Mouse (Mus musculus) c-Kit-negative CD71-positive TER-119-positive erythroid progenitor cells, embryonic 14.5 days (primary cell): Measurements from ENCODE around the gene Efcab10.

ENCODE experiments used
- DNase-seq: peaks from one replicate; pipeline ENCODE4 v3.0.0-alpha.2; 2013; ENCODE audit warnings: low read depth, low spot score

Gene Efcab10

DNA sequence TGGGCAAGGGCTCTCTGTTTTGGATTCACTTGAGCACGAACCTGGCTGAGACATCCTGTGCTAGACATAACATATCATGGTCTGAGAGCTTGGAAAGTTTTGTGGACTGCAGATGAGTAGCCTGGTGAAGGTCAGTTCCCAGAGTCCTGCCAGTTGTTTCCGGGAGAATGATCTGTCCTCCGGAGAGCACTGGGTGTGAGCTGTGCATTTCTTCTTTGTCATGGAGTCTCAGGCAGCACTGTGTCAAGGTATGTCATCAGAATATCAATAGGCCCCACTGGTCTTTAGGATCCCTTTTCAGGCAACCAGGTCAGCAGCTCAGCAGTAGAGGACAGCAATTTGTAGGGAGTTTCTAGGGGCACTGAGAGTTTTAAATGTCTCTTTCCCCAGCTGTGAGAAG, 32.6 kb downstream of the Efcab10 start:
- DNase-seq, result no peak

DNA sequence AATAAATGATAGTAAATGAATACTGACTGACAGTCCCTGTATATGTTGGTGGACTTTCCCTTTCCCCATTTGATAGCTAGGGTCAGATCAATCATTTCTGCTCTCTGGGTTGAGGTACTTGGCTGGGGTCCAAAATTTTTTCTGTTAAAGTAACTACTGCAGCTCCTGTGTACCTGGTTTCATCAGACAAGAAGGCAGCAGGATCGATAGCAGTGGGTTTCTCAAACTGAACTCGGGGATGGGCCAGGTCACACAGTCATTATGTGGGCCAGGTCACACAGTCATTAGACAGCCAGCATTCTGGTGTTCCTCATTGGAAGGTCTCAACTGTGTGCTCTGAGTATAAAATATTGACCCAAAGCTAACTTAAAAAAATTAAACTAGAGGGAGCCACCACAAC, 33.1 kb downstream of the Efcab10 start:
- no peak for DNase-seq

DNA sequence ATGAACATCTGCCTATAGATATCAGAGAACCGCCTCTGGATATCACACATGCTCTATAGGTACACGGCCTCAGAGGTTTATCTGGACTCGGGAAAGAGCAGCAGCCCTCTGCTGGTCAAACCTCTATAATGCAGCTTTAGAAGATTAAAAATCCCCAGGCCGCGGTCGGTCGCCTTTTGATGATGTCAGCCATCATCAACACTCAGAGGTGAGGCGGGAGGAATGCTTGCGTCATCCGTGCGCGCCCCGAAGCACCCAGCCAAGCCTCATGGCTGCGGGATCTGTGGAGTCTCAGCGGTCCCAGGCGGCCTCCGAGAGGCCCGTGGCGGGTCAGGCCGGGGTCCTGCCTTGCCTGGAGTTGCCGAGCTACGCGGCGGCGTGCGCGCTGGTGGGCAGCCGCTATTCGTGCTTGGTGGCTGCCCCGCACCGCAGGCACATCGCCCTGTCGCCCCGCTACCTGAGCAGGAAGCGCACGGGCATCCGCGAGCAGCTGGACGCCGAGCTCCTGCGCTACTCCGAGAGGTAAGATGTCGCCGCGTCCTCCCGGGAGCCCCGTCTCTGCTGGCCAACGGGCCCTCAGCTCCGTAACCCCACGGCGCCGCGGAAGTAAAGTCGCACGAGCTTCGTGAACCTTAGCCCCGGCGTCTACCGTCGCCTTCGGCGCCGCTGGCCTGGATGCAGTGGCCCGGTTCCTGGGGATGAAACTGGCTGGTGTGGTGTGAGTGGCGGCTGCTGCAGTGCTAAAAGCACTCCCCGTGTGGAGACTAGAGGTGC, 34.9 kb downstream of the Efcab10 start, which contains the start of gene Twistnb:
TSS of gene Twistnb (plus strand) at position 249 of the 774 bp plus-strand sequence.
- peak; percentile 98 for DNase-seq

DNA sequence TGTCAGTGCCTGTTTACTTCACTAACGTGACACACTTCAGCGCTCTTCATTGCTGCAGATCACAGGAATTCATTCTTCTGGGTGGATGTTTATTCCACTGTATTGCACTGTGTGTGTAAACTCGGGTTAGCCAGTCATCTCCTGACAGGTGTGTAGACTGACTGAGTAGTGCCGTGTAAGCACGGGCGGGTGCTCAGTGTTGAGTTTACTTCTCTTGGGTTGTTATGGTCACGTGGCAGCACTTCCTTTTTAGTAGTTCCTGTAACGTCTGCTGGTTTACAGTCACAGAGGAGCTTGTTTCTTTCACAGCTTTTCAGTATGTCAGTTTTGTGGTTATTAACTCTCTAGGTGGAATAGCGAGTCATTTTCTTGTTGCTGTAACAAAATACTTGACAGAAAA, 39.2 kb downstream of the Efcab10 start:
- no peak for DNase-seq

DNA sequence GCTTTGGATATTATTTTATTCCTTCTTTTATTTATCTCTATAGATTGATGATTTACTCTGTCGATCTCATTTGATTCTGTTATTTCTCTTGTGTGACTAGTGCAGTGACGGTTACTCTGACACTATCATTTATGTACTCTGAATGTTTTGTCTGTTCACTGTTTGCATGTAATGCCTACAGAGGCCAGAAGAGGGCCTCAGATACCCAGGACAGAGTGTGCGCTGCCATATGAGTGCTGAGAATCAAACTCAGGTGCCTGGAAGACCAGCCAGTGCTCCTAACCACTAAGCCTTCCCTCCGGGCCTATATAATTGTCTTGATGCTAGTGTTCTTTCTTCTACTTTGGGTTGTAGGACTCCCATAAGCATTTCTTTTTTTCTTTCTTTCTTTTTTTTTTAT, 40.1 kb downstream of the Efcab10 start:
- no peak for DNase-seq
